Mouse (Mus musculus): ENCODE measurements around the gene Nup153.

Nup153 gene

DNA sequence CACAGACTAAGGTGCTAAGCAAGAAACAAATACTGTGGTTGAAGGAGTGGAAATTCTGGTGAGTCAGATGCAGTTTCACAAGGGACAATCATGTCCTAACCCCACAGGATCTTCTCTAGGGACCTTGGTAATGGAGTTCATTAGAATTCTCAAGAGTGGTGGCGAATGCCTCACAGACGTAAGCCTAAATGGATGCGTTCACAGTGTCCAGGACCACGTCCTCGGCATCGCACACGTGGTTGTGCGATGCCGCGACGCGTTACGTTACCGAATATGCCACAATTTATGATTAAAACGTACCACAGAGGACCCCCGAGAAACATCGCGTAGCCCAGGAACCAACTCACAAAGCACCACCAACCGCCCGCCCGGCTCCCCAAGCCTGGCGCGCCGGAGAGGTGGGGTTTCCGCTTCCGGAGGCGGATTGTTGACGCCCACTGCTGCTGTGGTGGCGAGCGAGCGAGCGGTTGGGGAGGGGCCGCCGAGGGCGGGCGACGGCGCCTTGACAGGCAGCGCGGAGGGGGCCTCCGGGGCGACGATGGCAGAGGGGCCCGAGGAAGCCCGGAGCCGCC, 58.6 kb downstream of the Nup153 start, which contains the start of gene Fam8a1:
TSS of gene Fam8a1 (plus strand) at position 475 of the 572 bp plus-strand sequence.
- peak; percentile 90 to 94 for DNase-seq

DNA sequence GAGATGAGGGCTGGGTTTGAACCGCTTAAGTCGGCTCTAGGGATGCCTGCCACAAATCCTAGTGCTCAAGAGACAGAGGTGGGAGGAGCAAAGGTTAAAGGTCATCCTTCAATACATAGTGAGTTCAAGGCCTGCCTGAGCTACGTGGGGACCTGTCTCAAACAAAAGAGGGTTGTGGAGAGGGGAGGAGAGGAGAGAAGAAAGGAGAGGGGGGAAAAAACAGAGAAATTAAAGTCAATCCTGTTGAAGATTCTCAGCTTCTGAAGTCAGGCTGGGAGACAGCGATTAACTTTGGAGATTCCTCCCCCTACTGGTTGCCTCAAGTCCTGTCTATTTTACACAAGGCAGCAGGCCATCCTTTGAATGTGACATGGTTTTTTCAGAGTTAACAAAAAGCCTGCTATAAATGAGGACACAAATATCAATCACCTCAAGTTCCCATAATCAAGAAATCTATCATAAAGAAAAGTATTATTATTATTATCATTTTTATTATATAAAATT, 64.2 kb downstream of the Nup153 start:
- DNase-seq, result no peak

DNA sequence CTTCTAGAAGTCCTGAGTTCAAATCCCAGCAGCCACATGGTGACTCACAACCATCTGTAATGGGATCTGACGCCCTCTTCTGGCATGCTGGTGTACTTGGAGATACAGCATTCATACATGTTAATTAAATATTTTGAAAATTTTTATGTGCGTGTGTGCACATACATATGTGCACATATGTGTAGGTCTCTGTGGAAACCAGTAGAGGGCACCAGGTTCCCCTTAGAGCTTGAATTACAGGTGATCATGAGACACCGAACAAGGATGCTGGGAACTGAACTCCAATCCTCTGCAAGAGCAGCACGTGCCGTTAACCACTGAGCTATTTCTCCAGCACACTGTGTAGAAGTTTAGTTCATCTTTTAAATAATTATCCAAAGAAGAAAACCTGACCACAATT, 68.5 kb downstream of the Nup153 start:
- DNase-seq, result no peak

DNA sequence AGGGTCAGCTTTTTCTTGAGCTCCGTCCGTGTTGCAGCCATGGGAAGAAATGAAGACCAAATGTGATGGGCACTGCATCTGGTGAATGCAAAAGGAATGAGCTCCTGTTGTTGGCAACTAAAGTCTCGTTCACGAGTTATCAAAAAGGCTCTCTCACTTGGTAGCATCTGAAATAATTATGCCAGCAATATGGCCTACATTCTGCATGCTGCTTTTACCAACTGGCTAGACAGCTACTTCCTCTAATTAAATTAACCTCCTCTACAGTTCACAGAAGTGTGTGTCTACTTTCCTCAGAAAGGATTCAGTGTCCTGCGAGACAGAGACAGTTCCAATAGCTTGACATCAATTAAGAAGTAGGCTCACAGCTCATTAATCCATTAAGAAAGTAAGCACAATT, 73.2 kb downstream of the Nup153 start:
- no peak for DNase-seq

DNA sequence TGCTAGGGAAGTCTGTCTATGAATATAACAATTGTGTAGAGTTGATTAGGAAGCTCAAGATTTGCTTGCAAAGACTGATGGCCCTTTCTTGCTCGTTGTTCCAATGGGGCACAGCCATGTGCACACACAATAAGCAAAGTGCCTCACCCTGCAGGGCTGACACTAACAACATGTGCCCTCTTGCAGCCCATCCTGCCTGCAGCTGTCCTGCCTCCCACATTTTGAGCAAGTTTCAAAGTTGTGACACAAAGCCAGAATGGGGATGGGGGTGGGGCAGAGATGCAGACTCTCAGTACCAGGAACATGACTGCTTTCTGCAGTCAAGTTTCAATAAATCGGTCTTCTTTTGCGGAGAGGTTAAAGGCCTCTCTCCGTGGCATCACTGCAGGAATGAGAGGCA, 74.1 kb downstream of the Nup153 start:
- no peak for DNase-seq

DNA sequence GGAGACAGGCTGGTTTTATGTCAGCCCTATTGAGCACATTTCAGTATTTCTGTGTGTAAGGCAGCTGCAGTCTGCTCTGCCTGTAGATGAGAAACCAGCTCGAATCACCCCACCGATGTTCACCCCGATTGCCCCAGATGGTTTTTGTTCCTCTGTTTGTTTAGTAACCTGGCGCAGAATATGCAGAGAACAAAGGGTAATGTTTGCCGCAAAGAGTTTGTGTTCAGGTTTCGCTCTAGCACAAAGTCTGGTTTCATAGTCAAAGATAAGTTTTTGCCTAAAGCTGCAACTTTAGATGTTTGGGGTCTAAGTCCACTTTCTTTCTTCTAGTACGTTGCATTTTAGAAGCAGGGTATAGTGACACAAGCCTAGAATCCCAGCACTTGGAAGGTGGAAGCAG, 75.1 kb downstream of the Nup153 start:
- DNase-seq, result no peak

DNA sequence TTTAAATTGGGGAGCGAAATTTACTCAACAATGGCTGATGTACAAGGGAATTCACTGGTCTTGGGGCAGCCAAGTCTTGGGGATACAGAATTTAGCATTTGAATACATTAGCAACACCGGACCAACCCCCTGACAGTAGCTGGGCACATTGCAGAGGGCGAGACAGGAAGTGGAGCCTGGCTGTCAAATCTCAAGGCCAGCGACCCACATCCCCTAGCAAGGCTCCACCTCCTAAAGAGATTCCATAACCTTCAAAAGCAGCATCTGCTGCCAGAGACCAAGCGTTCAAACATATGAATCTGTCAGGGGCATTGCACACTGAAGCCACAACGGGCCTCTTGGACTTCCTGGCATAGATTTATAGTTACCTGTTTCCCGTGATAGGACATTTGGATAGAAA, 75.9 kb downstream of the Nup153 start:
- no peak for DNase-seq

DNA sequence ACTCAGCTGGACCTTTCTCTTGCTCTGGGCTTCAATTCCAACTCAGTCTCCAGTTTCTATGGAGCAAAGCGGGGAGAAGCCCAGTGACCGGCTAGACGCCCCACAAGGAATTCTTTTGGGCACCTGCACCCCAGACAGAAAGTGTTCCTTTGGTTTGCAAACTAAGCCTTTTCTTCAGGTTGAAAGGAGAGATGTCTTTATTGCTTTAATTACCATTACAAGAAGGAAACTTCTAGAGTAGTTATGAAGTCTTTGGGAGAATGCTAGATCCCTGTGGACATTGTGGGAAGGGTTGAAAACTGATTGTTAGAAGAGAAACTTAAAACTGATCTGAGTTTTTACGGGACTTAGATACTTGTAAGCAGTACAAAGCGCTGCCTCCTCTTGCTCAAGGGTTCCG, 82.3 kb downstream of the Nup153 start:
- no peak for DNase-seq

DNA sequence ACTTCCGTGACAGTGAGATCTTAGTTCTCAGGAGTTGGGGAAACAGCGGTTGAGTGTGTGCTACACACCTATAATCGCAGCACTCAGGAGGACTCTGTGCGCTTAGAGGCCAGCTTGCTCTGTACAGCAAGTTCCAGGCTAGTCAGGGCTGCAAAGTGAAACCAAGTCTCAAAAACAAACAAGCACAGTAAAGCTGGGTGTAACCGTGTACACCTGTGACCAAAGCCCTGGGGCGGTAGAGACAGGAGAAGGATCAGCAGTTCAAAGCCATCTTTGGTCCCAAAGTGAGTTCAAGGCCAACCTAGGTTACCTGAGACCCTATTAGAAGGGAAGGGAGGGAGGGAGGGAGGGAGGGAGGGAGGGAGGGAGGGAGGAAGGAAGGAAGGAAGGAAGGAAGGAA, 83.6 kb downstream of the Nup153 start:
- DNase-seq, result no peak

DNA sequence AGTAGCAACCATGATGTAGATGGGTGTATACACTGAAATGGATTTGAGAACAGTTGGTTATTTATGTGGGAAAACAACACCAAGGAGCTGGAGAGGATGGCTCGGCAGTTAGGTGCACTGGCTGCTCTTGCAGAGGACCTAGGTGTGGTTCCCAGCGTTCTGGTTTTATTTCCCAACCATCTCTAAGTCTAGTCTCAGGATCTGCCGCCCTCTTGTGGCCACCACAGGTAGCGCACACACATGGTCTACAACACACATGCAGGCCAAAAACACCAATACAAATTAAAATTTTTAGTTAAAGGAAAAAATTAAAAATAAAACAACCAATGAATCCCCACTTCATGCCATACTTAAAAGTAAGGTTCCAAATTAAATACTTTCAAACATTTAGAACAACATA, 85.4 kb downstream of the Nup153 start:
- DNase-seq, result peak; percentile 29 to 30

DNA sequence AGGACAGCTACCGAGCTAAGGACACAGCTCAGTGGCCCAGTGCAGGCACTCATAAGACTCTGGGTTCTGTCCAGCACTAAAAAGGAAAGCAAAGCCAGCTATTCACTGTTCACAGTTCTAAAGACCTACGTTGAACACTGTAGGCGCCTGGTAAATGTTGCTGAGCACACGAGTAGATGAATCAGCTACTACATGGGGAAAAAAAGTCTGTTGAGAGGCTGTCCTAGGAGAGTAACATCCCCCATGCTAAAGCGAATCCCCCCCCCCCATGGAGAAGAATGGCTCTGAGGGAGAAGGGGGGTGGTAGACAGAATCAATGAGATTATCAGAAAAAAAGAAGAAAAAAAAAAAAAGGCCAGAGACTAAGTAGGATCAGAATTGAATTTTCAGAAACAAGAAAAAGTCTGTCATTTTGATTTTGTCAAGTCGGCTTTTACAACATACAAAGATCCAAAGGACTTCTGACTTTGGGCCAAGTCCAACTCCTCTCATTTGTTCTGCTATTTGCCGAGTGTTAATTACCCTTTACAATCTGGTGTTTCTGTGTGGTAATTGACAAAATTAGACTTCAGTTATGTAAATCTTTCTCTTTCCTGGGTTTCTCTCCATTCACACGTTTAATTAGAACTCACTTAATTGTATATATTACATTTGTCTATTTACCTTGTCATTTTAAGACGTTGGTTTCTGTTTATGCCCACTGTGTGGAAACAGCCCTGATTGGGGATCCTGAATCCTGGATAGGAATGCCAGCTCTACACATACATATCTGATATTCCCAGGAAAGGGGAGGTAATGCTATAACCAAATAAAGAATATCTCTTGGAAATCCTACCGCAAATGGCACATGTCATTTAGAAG, 86.9 kb downstream of the Nup153 start:
- DNase-seq, result no peak

DNA sequence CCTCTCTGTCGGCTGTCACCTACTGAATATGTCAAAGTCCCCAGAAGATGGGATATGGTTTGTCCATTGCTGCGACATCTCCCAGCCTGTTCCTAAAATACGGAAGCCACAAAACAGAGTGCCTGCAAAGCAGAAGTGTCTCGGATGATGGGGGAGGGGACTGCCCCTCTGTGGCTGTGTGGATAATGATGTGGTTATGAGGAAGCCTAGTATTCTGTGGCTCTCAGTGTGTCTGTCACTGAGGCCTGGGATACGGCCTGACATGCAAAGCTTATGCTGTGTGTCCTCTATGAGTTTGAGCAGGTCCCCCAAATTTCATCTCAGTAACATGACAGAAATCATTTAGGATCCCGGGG, 93.6 kb downstream of the Nup153 start:
- no peak for DNase-seq

DNA sequence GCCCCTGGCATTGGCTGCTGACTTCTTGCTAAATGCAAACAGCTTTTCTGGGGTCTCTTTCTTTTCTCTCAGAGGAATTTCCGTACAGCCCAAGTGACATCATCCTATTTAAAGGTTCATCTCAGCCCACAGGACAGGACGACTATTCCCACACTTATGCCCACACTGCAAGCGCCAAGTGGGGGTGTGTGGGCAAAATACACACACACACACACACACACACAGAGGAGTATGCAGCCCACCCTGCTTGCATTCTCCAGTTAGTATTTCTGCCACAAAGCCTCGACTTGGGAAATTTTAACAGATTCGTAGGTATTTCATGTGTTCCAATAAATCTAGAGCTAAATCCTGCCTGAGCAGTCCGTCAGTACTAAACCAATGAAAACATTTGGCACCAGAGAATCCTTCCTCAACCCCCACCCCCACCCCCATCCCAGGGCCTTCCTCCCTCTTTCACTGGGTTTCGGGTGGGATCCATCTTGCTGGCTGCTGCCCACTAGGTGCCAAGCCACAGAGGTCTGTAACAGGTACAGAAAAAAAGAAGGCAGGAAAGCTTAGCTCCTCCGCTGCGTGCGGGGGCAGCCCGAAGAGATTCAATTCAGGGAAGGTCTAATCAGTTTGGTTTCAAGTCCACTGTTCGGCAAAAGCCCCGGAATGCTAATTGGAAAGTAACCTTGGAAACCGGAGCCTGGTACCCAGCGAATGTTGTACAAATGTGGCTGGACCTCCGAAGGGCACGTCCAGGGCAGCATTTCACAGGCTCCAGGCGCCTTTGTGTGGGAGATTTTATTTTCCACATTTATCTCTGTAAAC, 94.2 kb downstream of the Nup153 start:
- no peak for DNase-seq

DNA sequence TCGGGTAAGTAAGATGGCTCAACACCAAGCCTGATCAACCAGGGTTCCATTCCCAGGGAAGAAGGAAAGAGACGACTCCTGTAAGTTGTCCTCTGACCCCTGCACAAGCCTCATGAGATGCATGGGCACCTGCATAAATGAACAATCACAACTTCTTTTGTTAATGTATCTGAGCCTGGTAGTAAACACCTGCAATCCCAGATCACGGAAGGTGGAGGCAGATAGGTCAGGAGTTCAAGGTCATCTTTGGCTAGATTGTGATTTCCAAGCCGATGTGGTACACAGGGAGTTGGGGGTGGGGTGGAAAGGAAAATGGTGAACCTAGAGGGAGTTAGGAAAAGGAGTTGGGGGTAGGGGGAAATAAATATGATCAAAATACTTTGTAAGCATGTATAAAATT, 94.9 kb downstream of the Nup153 start:
- DNase-seq, result no peak

All from thymus, postnatal 36 days (tissue).